Mouse (Mus musculus) urinary bladder, postnatal 14 days (tissue): ENCODE data around the gene Sorcs1.

ENCODE experiments used
- DNase-seq: peaks from one replicate; pipeline ENCODE4 v3.0.0; 2021; ENCODE audit warnings: low spot score

Sorcs1 gene

DNA sequence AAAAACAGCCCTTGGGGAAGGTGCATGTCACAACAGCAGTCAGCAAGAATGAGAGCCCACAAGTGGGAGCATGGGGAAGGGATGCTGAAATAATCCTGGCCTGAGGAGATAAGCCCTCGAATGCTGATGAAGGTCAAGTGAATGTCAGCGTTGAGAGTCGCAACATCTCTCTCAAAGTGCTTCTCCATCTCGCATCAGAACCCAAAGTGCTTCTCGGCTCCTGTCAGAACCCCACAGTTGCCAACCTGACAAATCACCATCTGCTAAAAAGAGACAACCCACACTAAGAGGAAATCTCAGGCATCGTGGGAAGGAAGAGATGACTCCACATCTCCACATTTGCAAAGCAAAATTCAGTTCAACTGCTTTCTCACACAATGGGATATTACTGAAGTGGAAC, 119.7 kb downstream of the Sorcs1 start:
- DNase-seq = no peak

DNA sequence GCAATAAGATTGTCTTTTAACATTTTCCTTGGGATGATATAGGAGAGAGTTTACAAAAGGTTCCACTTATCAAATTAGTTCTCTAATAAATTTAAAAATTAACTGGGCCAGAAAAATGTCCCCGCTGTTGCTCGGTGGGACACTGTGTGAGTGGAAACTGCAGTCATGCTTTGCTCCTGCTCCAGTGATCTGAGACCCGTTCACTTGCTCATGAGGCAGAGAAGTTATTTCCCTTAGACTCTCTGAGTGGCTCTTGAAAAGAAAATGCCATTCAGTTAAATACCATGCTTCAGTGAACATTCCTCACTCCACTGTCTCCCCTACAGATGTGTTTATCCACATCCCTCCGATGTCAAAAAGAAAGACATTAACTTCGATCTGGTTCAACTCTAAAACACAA, 144.4 kb downstream of the Sorcs1 start:
- no peak for DNase-seq

GRCm38 (mm10) chr19:50527835-50528234, 150.6 kb downstream of the Sorcs1 start:
- no peak for DNase-seq

DNA sequence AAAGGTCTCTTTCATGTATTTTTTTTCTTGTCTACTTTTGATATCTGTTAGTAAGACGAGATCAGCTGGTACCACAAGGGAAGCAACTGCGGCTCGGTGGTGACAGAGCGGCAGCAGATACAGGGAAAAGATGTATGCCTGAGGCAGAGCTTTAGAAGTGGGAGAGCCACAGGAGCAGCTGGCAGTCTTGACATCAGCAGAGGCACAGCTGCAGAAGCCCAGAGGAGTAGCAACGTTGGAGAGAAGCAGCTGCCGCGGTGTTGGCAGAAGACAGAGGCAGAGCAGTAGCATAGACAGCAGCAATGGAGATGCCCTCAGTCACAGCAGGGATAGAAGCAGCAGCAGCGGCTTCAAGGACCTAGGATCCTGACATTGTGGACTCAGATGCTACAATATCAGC, 152.4 kb downstream of the Sorcs1 start:
- no peak for DNase-seq

DNA sequence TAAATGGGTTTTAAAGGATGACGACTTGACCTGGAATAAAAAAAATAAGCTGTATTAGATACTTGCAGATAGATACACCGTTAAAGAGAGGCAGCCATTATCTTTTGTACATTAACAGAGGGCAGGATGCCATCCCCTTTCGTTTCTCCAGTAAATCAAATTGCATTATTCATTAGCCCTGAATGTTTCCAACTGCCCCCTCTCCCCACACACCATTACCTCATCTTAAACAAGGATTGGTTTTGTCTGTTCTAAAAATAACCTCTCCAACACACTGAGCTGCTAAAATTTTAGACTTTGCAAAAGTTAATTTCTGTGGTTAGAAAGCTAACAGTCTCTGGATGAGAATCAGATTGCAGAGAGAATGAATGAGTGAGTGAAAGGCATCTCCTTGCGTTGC, 156.5 kb downstream of the Sorcs1 start:
- DNase-seq = no peak

DNA sequence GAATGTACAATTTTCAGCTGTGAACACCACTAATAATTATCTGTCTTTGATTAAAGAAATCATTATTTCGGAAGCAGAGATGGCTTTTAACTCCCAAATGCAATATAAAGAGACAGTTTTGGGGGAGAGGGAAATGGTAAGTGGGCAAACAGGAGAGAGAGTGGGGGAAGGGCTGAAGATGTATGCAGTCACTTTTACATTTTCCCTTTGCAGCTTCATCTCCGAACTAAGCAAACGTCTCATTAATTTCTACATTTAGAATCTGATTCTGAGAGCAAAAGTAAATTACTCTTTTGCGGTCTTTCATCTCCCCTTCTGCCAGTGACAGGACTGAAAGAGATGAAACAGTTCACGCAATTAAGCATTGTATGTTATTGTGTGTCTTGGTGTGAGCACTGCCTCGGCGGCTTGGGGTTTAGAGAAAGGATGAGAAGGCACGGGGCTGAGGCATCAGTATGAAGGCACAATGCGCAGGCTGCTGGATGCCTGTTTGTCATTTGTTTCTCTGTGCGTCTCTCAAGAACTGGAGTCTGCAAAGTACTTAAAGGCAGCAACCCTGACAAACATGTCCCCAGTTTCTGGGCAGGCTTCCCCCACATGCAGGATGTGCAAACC, 163.3 kb downstream of the Sorcs1 start:
- DNase-seq = no peak

DNA sequence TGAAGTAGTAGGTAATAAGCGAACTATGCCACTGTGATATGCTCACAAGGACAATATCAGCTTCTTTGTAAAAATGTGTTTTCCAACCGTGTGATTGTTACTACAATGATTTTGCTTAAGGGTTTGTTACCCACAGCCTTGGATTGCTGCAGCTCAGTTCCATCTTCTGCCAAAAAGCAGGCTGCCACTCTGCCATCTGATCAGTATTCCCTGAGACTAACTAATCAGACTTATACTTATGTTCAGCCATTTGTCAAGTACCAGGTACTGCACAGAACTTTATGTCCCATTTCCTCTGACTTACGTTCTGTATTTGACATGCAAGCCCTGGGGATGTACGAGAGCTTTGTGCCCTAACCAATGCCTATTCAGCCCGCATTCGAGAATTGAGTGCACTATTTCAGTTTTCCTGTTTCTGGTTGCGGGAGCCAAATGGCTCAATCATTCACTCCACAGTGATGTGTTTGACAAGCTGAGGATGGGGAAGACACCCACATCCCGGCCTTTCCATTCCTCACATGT, 164.1 kb downstream of the Sorcs1 start:
- no peak for DNase-seq

- no peak for DNase-seq
These were observed 175.6 kb downstream of the Sorcs1 start for GRCm38 (mm10) chr19:50502816-50503215.

- no peak for DNase-seq
These were observed 187.3 kb downstream of the Sorcs1 start for GRCm38 (mm10) chr19:50491121-50491520.

DNA sequence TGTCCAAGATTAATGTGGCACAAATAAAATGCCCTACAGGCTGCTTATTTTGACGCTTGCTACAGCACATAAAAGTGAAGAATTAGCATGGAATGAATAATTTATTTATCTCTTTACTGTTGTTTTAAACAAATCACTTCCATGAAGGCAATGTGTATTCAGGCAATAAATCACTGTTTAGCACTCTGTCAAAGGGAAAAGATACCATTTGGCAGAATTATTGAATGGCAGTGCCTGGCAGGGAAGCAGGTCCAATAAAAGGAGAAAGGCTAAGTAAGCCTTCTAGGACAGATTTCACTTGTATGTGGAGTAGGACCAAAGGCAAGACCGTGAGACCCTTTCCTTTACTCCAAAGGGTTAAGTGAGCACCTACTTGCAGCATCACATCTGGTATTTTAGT, 187.7 kb downstream of the Sorcs1 start:
- no peak for DNase-seq

DNA sequence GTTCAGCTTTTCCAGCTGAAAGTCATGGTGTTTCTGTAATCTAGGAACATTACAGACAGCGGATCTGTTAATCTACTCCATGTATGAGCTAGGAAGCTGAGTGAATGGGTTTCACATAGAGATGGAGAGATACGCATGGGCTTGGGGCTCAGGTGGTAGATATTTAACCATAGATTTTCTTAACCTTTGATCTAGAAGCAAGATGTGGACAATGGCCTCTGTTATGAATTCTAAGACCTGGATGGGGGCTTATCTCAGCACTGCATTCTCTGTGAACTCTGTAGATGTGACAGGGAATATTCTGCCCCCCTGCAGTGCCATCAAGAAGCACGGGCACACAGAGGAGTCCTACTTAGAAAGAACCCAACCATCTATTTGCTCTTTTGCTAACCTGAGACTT, 188.7 kb downstream of the Sorcs1 start:
- DNase-seq = no peak

GRCm38 (mm10) chr19:50488421-50488820, 190.0 kb downstream of the Sorcs1 start:
- DNase-seq = no peak

DNA sequence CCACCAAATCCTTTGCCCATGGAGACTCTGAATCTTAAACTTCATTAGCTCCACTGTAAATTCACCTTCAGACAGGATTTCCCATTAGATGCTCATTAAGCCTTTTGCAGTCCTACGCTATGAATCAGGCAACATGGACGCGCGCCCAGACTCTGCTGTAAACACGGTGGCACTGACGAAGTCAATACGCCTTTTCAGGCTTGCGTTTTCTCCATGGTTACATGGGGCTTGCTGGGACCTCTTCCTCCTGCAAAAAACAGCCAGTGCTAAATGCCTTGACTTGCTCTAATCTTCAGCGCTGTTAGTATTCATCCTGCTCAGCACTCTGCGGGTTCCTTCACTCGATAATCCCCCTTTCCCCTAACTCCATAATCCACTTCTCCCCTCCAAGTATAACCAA, 190.7 kb downstream of the Sorcs1 start:
- peak; percentile 67 for DNase-seq

DNA sequence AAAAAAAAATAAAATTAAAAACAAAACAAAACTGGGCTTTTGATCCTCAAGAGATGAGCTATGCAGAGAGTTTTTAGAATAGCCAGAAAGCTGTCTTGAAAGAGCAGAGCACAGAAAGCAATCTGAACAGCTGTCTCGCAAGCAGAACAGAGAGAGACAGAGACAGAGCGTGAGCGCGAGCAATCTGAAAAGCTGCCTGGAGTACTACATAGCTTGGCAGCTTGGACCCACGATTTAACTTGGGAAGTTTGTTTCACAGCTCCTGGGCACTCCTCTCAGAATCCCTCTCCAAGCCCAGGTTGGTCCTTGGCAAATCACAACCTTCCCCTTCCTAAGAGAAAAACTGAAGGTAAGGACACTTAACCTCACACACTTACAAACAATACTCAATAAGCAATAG, 192.1 kb downstream of the Sorcs1 start:
- no peak for DNase-seq

- no peak for DNase-seq
These were observed 201.7 kb downstream of the Sorcs1 start for GRCm38 (mm10) chr19:50476774-50477173.

- no peak for DNase-seq
These were observed 209.9 kb downstream of the Sorcs1 start for GRCm38 (mm10) chr19:50468592-50468991.

GRCm38 (mm10) chr19:50464811-50465210, 213.6 kb downstream of the Sorcs1 start:
- no peak for DNase-seq

DNA sequence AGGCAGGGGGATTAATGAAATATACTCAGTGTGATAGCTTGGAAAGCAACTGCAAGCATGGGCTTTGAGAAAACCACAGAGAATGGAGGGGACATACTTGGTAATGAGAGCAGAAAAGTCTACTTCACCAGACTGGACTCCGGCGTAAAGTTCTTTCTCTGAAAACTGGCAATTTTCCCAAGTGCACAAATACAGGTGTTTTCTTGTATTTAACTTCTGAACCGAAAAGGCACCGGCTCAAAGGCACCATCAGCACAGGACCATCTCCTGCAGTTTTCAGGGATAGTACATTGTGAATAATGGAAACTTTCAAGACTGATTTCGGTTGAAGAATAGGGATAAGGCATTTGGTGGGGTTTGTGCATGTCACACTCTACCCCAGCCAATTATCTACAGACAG, 219.9 kb downstream of the Sorcs1 start:
- DNase-seq = no peak

DNA sequence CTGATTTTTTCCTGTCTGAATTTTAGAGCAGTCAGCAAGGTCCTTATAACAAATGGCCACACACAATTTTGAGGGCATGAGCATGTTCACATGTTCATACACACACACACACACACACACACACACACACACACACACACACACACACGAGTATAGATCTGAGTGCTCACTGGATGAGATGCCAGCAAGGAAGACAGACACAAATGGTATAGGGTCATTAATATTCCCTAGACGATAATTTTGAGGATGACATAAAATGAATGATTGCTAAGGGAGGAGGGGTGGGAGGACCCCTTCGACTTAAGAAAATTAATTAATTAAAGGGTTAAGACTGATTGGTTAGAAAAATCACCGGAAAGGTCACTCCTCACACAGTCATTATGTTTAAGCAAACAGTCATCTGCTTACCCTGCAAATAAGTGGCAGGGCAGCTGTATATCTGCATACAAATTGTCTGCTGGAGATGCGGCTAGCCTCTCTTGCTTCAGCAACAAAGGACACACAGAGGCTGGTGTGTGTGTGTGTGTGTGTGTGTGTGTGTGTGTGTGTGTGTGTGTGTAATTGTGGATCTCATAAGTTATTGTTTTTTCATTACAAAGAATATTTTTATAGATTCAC, 221.1 kb downstream of the Sorcs1 start:
- DNase-seq = no peak

DNA sequence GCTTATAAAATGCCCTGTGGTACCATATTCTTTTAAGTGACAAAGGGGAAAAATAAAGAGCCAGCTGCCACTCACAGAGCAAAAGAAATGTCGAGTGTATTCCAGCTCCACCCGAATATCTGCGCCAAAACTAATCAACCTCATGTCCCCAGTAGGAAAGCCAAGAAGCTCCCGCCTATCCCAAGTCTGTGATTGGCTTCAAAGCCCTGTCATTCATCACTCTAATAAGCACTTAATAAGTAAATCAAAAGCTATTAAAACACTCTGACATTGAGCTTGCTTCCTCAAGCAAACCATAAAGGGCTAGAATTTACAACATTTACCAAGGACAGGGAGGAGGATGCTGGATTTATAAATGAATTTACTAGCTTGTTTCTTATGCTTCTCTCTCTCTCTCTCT, 237.3 kb downstream of the Sorcs1 start:
- no peak for DNase-seq

- no peak for DNase-seq
These were observed 238.1 kb downstream of the Sorcs1 start for GRCm38 (mm10) chr19:50440246-50440910.

- no peak for DNase-seq
These were observed 239.0 kb downstream of the Sorcs1 start for GRCm38 (mm10) chr19:50439464-50439881.

- no peak for DNase-seq
These were observed 255.5 kb downstream of the Sorcs1 start for GRCm38 (mm10) chr19:50422928-50423327.
